Mouse (Mus musculus) spleen, adult 12 weeks (tissue): ENCODE measurements at regions not wholly inside any gene's neighbourhood (a gene's known extent, or its start where the extent isn't known, plus 50 kb on each side); places are given as distances from the start of the nearest gene placed in this dataset.
A peak's percentile ranks its signal among the peaks of the same experiment; 100 is the strongest.
"Not testable (repeated sequence)": the region's sequence is repeated elsewhere in the genome, so short reads cannot be mapped to it uniquely, and the experiment has no call there.

Source experiments
- DNase-seq: peaks from one replicate; pipeline ENCODE4 v3.0.0; 2022; ENCODE audit warnings: low spot score

GRCm38 (mm10) chr1:160843671-160844070 is 50.7 kb upstream of the Rabgap1l start:
- DNase-seq = peak; percentile 17

- not testable (repeated sequence) for DNase-seq
Measured at GRCm38 (mm10) chr1:160844709-160845108, 51.7 kb upstream of the Rabgap1l start.

GRCm38 (mm10) chr1:160850674-160851073 is 55.5 kb upstream of the Rc3h1 start:
- DNase-seq = no peak

GRCm38 (mm10) chr1:160854410-160854809 is 51.8 kb upstream of the Rc3h1 start:
- DNase-seq = no peak

- DNase-seq = no peak
Measured at GRCm38 (mm10) chr1:160855411-160855810, 50.8 kb upstream of the Rc3h1 start.

DNA sequence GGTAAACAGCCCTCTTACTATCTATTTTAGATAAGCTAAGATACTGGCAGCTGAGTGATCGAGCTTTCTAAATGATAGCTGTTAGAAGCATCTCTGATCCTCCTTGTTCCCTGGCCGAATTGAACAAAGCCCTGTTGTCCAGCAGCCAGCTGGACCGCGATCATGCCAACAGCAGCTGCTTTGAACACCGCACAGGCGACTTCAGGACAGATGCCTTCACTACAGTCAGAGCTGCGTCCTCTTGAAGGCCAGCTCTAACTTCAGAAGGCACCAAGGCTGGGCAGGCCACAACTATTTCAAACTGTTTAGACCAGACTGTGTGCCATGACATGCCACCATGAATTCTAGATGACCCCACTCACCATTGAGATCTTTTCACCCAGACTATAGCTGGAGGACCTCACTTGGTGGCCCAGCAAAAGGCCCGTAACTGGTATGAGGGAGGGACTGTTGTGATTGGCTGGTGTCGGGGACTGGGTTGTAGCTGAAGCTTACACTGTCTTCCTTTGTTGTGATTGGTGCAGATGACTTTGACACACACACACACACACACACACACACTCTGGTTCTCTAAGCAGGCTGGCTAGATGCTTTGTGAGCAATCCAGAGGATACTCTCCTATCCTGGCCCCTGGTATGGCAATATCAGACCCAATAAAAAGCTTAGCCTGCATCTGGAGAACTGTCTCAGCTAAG is 50.1 kb upstream of the Rc3h1 start:
- DNase-seq = no peak
